Comparison of ENCODE assay signal across 15 mouse cellular contexts in the genomic region with DNA sequence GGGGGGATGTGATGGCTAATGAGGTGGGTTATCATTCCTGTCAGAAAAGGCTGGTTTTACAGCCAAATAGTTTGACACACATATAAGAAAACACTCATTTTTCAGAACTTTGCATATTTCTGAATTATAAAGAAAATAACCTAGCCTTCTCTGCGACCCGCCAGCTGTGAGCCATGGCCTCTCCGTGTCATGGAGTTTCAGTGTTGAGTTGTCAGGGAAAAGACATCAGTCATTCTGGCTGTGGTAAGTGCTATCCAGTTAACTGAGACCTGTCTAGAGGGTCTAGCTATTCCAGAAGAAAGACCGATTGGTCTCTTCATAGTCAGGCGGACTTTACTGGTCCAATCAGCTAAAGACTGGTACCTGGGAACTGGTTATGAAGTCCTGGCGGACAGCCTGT.
"Had no signal": no experiment of that assay in that cellular context is flagged by ENCODE, and none has a peak within 500 bp of the region (broad histone marks: within the 10 kb centered on the region; RNA-seq: fewer than 3 reads in every experiment).

No protein-coding gene starts in this region.

- H3K9ac ChIP-seq: limb, embryonic 15.5 days; liver, embryonic 12.5 days; neural tube, embryonic 15.5 days had no signal

- H3K4me2 ChIP-seq: limb, embryonic 15.5 days; liver, embryonic 12.5 days; neural tube, embryonic 15.5 days had no signal

- H3K4me3 ChIP-seq: limb, embryonic 15.5 days; liver, embryonic 12.5 days; midbrain, embryonic 10.5 days; myocyte; neural tube, embryonic 15.5 days had no signal

- ATAC-seq: liver, embryonic 12.5 days had no signal

- H3K27ac ChIP-seq: kidney, postnatal 0 days; liver, embryonic 12.5 days; midbrain, embryonic 10.5 days; neural tube, embryonic 15.5 days had no signal

- DNase-seq: kidney, adult 9 months; kidney, postnatal 36 days; layer of hippocampus, adult 9-11 months; layer of hippocampus, postnatal 36 days; midbrain, embryonic 14.5 days; right cerebral cortex, adult 18-20 months; right cerebral cortex, postnatal 25 days; thymus, adult 18-20 months; thymus, postnatal 14 days had no signal

- H3K27me3 ChIP-seq: limb, embryonic 15.5 days; liver, embryonic 12.5 days; neural tube, embryonic 15.5 days had no signal

- H3K4me1 ChIP-seq: liver, embryonic 12.5 days; neural tube, embryonic 15.5 days had no signal

- H3K36me3 ChIP-seq: limb, embryonic 15.5 days; liver, embryonic 12.5 days; midbrain, embryonic 10.5 days; neural tube, embryonic 15.5 days had no signal

- H3K9me3 ChIP-seq: limb, embryonic 15.5 days; liver, embryonic 12.5 days; midbrain, embryonic 10.5 days; neural tube, embryonic 15.5 days had no signal
